Mouse (Mus musculus) left cerebral cortex, adult 18-20 months (tissue): Measurements from ENCODE around the gene Foxred2. TPM values are rescaled to one million over a fixed set of nuclear protein-coding genes. Genes with fewer than 3 reads are reported as not detected.
A peak's percentile ranks its signal among the peaks of the same experiment; 100 is the strongest.

ENCODE experiments used
- DNase-seq, 2 experiments: peaks; one replicate each; pipeline ENCODE4 v3.0.0; 2021 to 2022; ENCODE audit warnings: low spot score in 2 of 2, mixed read lengths in 1 of 2
- long read RNA-seq, 2 experiments: library from polyadenylated mRNA; stranded (forward); transcript quantifications; one replicate each; pipeline ENCODE4 v2.0.0; 2021
- total RNA-seq, 2 experiments: library from RNA; stranded (reverse); gene quantifications; 2 replicates each; pipeline ENCODE4 v1.2.3; 2021

Gene Foxred2
- total RNA-seq, result 10 to 100 TPM; 10.6 to 14.0 TPM
- long read RNA-seq, experiment 1, full-length matches to known transcripts, result 4 of 11 reads
- long read RNA-seq, experiment 1, partial matches to known transcripts, result 5 of 11 reads
- long read RNA-seq, experiment 1, other reads (novel, unspliced or antisense), result 2 of 11 reads
- long read RNA-seq, experiment 2, full-length matches to known transcripts, result 2 of 5 reads
- long read RNA-seq, experiment 2, partial matches to known transcripts, result 3 of 5 reads
- long read RNA-seq, experiment 2, other reads (novel, unspliced or antisense), result 0 of 5 reads

- peak; percentile 83 to 89 for DNase-seq
Observed at GRCm38 (mm10) chr15:77956404-77956901, at the start of gene Foxred2. TSS of gene Foxred2 (minus strand) at chr15:77956722.

- no peak for DNase-seq
Observed at GRCm38 (mm10) chr15:78003929-78004328, 47.4 kb upstream of the Foxred2 start.

DNA sequence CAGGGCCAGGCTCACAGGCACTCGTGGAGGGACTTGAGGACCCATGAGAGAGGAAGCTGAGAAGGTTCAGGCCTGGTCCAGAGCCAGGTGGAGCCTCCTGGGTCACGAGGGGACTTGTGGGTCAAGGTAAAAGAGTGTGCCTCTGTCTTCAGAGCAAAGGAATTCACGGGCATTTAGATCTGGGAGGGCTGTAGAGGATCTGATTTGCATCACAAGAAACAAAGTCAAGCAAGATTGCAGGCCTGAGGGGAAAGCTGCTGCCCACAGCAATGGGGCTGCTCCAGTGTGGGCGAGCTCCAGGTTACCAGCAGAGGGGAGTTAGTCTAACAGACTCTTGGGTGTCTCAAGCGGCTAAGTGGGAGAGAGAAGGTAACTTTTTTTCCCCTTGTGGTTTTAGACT, 44.9 kb upstream of the Foxred2 start:
- DNase-seq, result no peak

DNA sequence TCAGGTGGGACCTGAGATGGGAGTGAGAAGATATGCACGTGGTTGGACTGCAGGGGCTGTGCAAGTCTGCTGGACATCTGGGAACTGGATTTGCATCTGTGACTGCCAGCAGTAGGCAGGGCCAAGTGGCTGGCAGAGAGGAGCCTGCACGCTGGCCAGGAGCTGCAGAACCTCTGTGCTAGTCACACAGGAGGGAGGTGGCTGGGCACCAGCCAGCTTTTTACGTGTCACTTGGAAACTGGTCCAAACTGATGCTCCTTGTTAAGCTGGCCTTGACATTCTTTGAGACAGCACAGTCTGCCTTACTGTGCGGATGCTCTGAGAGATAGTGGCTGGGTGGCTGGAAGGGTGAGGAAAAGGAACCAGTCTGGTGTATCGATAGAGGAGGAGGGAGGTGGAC, 32.0 kb upstream of the Foxred2 start:
- DNase-seq, result peak in 1 of 2 experiments; percentile 42

GRCm38 (mm10) chr15:77983391-77983790, 26.9 kb upstream of the Foxred2 start:
- DNase-seq, result no peak

GRCm38 (mm10) chr15:77982195-77982939, 25.8 kb upstream of the Foxred2 start:
- peak; percentile 83 to 92 for DNase-seq

DNA sequence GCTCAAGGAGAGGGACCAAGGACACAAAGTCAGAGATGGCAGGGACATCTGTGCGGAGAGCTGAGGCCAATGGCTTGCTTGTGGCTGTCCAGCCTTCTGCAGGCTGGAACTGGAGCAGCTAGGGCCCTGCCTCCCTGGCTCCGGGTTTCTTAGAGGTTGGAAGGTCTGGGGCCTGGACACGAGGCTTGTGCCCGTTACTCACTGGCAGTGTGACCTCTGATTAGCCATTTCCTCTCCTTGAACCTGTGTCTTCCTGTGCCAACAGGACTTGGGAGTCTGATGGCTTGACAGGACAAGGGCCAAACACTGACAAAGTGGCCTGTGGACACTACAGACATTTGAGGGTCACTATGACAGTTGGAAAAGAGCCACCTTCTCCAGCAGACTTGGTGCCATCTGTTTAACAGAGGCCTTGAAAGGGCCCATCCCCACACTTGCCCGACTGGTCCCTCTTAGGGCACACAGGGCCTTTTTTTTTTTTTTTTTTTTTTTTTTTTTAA, 24.7 kb upstream of the Foxred2 start:
- no peak for DNase-seq

DNA sequence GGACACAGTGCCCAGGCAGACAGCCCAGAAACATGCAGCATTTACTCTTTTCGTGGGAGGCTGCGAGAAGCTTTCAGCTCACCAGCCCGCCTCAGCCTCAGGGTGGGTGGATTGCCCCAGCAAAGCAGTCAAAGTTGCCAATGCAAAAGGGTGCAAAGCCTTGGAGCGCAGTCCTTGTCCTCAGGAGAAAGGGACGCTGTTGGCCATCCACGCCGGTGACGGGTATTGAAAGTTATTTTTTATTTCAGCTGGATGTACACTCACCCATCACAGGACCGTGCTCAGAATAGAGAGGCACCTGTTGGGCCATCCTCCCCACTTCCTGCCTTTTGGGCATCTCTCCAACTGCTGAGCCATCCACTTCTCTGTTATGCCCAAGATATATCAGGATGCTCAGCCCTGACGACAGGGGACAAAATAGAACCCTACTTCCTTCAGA, 22.9 kb upstream of the Foxred2 start:
- DNase-seq, result peak; percentile 71 to 80

- DNase-seq, result no peak
Observed at GRCm38 (mm10) chr15:77977663-77978062, 21.1 kb upstream of the Foxred2 start.

- no peak for DNase-seq
Observed at GRCm38 (mm10) chr15:77974165-77974841, 17.8 kb upstream of the Foxred2 start.

- DNase-seq, result peak; percentile 97 to 98
Observed at GRCm38 (mm10) chr15:77970470-77971292, 14.2 kb upstream of the Foxred2 start, which contains the start of gene Eif3d. TSS of gene Eif3d (minus strand) at chr15:77970813.

- DNase-seq, result no peak
Observed at GRCm38 (mm10) chr15:77969940-77970469, 13.5 kb upstream of the Foxred2 start.

GRCm38 (mm10) chr15:77965117-77965528, 8.6 kb upstream of the Foxred2 start:
- no peak for DNase-seq

DNA sequence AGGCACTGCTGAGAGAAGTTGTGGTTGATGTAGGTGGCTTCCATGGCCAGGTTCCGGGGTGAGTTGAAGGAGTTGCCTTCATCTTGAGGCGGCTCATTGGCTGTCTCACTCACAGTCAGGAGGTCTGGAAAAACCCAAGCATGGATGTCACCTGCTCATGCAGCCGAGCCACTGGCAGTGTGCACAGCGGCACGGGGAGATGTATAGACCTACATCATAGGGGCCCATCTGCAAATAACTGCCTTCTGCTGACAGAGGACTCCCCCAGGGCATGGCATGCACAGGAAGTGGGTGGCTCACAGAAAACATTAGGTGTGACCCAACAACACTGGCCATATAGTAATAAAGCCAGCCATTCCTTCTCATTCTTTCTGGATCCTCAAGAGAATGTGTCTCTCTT, 5.9 kb upstream of the Foxred2 start:
- DNase-seq, result no peak

GRCm38 (mm10) chr15:77960693-77961092, 4.2 kb upstream of the Foxred2 start:
- no peak for DNase-seq

DNA sequence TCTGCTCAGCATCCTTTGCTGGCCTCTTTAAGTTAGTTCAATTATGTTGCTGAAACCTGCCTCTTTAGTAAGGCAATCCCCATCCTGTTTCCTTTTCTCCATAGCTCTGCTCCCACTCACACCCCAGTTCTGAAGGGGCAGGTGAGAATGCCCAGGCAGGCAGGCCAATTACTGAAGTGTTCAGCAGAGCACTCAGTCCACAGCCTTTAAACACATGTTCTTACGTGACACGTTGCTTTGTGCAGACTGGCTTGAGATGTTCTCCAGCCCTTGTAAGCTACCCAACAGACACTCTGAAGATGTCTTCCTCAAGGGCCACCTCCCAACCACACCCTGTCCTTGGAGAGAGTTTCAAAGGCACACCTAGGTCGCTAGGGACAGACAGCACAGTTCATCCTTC, 1.5 kb upstream of the Foxred2 start:
- DNase-seq, result no peak

- DNase-seq, result no peak
Observed at GRCm38 (mm10) chr15:77957625-77958024, 1.1 kb upstream of the Foxred2 start.

GRCm38 (mm10) chr15:77955440-77956403, 800 bp downstream of the Foxred2 start:
- DNase-seq, result no peak

- DNase-seq, result no peak
Observed at GRCm38 (mm10) chr15:77954362-77954761, 2.2 kb downstream of the Foxred2 start.
